Mouse (Mus musculus) liver, adult 2 months (tissue): ENCODE measurements around the gene Ncam1. TPM values are rescaled to one million over a fixed set of nuclear protein-coding genes. Genes with fewer than 3 reads are reported as not detected.

ENCODE experiments used
- DNase-seq: peaks from one replicate; pipeline ENCODE4 v3.0.0-alpha.2; 2011; ENCODE audit warnings: low read depth, low spot score; ENCODE audit errors: extremely low read depth
- H3K27ac ChIP-seq: fragments of 200-500 bp; replicated peaks from 2 replicates; pipeline ENCODE4 v1.5.1; 2012; ENCODE audit warnings: low read depth, mild to moderate bottlenecking, control low read depth, inconsistent platforms, low read length; ENCODE audit not compliant: insufficient read depth
- H3K27me3 ChIP-seq: fragments of 200-500 bp; 2 replicates; pipeline ENCODE4 v1.6.1; 2012; ENCODE audit warnings: mild to moderate bottlenecking, moderate library complexity, low read length, inconsistent platforms; ENCODE audit not compliant: control insufficient read depth, insufficient read depth
- H3K36me3 ChIP-seq: fragments of 200-500 bp; 2 replicates; pipeline ENCODE4 v1.6.1; 2012; ENCODE audit warnings: low read length, inconsistent platforms; ENCODE audit not compliant: control insufficient read depth, insufficient read depth
- H3K4me1 ChIP-seq: fragments of 200-500 bp; 2 replicates; pipeline ENCODE4 v1.6.1; 2011; ENCODE audit warnings: low read length; ENCODE audit not compliant: control insufficient read depth, insufficient read depth
- H3K4me3 ChIP-seq: fragments of 200-500 bp; 2 replicates; pipeline ENCODE4 v1.5.1; 2011; ENCODE audit warnings: low read depth, mild to moderate bottlenecking, control low read depth, low read length, moderate library complexity; ENCODE audit not compliant: insufficient read depth
- H3K79me2 ChIP-seq: fragments of 200-500 bp; 2 replicates; pipeline ENCODE4 v1.6.1; 2012; ENCODE audit warnings: inconsistent platforms, mild to moderate bottlenecking, low read length, moderate library complexity; ENCODE audit not compliant: control insufficient read depth, insufficient read depth
- H3K9ac ChIP-seq: fragments of 200-500 bp; 2 replicates; pipeline ENCODE4 v1.6.1; 2012; ENCODE audit warnings: low read depth, mild to moderate bottlenecking, control low read depth, inconsistent platforms, low read length
- CTCF ChIP-seq: fragments of 200-500 bp; IDR thresholded peaks from 2 replicates; pipeline ENCODE4 v1.5.1; 2011; ENCODE audit warnings: low read depth, low read length, control low read depth
- POLR2A ChIP-seq: fragments of 200-500 bp; IDR thresholded peaks from 2 replicates; pipeline ENCODE4 v1.6.1; 2011; ENCODE audit warnings: low read length, control low read depth; ENCODE audit not compliant: insufficient read depth; ENCODE audit errors: extremely low read depth
- WGBS: fragments of 180-500 bp; shearing (Covaris S2); methylation state at CpG from one replicate; pipeline ENCODE4 v1.1.7; 2018; 5-methylcytosine and 5-hydroxymethylcytosine counted together
- polyA plus RNA-seq: library from polyadenylated mRNA; depleted of rRNA; stranded (reverse); fragments of >200 nt; gene quantifications from 2 replicates; pipeline ENCODE4 v1.2.3, GENCODE M21; 2012
- total RNA-seq: library from RNA; depleted of rRNA; stranded (reverse); fragments of >200 nt; gene quantifications from 2 replicates; pipeline ENCODE4 v1.2.3, GENCODE M21; 2014

Ncam1 gene
- total and polyA plus RNA-seq, 2 experiments = 0.07 to 0.18 TPM

DNA sequence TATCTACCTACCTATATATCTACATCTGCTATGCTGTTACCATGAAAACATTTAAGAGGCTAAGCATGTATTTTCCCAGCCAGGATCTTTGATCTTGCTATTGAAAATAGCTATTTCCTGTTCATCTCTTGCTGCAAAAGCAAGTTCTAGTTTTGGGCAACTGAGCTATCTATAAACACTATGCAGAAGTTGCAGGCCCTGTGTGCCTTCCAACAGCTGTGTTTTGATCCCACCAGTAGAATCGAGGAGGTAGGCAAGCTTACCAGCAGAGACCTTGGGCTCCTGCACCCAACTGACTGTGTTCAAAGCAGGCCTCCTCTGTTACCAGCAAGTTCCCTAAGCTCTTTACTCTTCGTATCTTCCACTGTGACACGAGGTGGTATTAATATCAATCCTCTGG, 84.6 kb downstream of the Ncam1 start:
- H3K36me3 ChIP-seq = no peaks in the 10 kb centered on the region
- no peak overlapping the region for H3K4me3 ChIP-seq
- no peaks in the 10 kb centered on the region for H3K79me2 ChIP-seq
- H3K27me3 ChIP-seq = no peaks in the 10 kb centered on the region
- H3K4me1 ChIP-seq = no peaks in the 10 kb centered on the region
- no peak overlapping the region for H3K27ac ChIP-seq
- H3K9ac ChIP-seq = no peak overlapping the region
- 75% methylated on average over 3 of the region's 3 CpGs for WGBS
- TF ChIP-seq POLR2A = no peak
- TF ChIP-seq CTCF = no peak
- DNase-seq = no peak

DNA sequence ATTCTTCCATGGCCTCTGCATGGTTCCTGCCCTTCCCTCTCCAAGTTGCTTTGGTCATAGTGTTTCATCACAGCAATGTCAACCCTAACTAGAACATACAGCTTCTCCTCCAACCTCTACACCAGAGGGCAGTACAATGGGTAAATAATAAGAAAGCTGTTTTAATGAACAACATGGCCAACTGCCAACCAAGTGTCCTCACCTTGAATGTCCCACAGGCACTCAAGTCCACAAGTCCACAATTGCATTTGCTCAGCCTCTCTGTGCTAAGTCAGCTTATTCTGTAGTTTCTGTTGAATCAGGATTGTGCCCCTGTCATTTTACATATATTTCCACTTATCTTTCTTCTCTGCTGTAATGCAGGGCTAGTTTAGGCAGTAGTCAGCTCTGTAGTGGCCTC, 91.1 kb downstream of the Ncam1 start:
- H3K4me3 ChIP-seq = no peak overlapping the region
- DNase-seq = peak; percentile 15

GRCm38 (mm10) chr9:49704196-49704967, 94.3 kb downstream of the Ncam1 start:
- H3K36me3 ChIP-seq = no peaks in the 10 kb centered on the region
- no peak overlapping the region for H3K4me3 ChIP-seq
- no peak for DNase-seq
- H3K9ac ChIP-seq = no peak overlapping the region
- no peaks in the 10 kb centered on the region for H3K27me3 ChIP-seq
- no peak overlapping the region for H3K27ac ChIP-seq
- H3K79me2 ChIP-seq = no peaks in the 10 kb centered on the region
- 83% methylated on average over 9 of the region's 9 CpGs for WGBS
- no peak for TF ChIP-seq POLR2A
- TF ChIP-seq CTCF = no peak
- H3K4me1 ChIP-seq = no peaks in the 10 kb centered on the region

More for the DNA sequence above, 91.1 kb downstream of the Ncam1 start:
- Histone ChIP-seq H3K27ac (no peak overlapping the region), H3K36me3 (no peaks in the 10 kb centered on the region), H3K4me1 (no peaks in the 10 kb centered on the region), H3K27me3 (no peaks in the 10 kb centered on the region), H3K79me2 (no peaks in the 10 kb centered on the region), H3K9ac (no peak overlapping the region)
- TF ChIP-seq CTCF = no peak
- no peak for TF ChIP-seq POLR2A

GRCm38 (mm10) chr9:49695371-49695770, 103.4 kb downstream of the Ncam1 start:
- Histone ChIP-seq H3K4me1 (no peaks in the 10 kb centered on the region), H3K27me3 (no peaks in the 10 kb centered on the region), H3K79me2 (no peaks in the 10 kb centered on the region), H3K36me3 (no peaks in the 10 kb centered on the region), H3K27ac (no peak overlapping the region), H3K9ac (no peak overlapping the region), H3K4me3 (no peak overlapping the region)
- 87% methylated on average over 7 of the region's 7 CpGs for WGBS
- DNase-seq = no peak
- no peak for TF ChIP-seq POLR2A
- TF ChIP-seq CTCF = no peak

DNA sequence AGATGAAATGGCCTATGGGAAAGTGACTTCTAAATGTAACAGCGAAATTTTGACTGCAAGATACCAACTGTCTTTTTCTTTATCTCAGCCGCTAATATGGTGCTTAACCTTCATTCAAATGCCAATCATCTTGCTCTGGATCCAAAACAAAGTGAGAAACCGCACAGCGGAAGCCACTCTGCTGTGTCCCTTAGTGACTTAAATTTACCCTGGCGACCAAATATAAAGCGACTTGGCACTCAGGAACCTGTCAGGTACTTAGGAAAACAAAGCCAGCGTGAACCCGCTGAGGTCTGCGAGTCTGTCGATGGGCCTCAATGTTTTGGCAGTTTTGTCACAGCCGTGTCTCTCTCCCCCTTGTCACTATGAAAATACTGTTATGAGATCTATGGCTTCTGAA, 105.9 kb downstream of the Ncam1 start:
- no peak for TF ChIP-seq CTCF
- no peak for TF ChIP-seq POLR2A
- 74% methylated on average over 11 of the region's 11 CpGs for WGBS

DNA sequence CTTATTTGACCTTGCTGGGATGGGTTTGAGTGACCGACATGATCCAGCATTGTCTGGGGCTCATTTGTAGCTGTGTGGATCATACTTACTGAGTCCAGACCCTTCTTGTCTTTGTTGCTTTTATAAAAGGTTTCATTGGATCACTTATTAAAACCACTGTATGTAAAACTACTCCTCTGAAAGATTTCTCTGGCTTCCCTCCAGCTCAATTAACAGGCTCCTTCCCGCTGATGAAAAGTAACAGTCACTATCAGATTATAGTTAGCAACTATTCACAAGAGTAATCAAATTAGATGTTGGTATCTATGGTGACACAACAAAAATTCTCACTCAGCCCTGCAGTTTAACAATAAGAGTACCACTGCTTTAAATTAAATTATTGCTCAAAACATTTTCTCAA, 107.4 kb downstream of the Ncam1 start:
- H3K79me2 ChIP-seq = no peaks in the 10 kb centered on the region
- H3K4me1 ChIP-seq = no peaks in the 10 kb centered on the region
- H3K9ac ChIP-seq = no peak overlapping the region
- H3K4me3 ChIP-seq = no peak overlapping the region
- no peak for DNase-seq
- H3K36me3 ChIP-seq = no peaks in the 10 kb centered on the region
- H3K27ac ChIP-seq = no peak overlapping the region
- 60% methylated on average over 2 of the region's 2 CpGs for WGBS
- no peaks in the 10 kb centered on the region; the same call in 1 of the 2 replicates for H3K27me3 ChIP-seq
- TF ChIP-seq CTCF = no peak
- no peak for TF ChIP-seq POLR2A

More for the DNA sequence above, 105.9 kb downstream of the Ncam1 start:
- H3K27me3 ChIP-seq = no peaks in the 10 kb centered on the region
- no peak overlapping the region for H3K27ac ChIP-seq
- no peak overlapping the region for H3K4me3 ChIP-seq
- H3K9ac ChIP-seq = no peak overlapping the region
- no peak for DNase-seq
- H3K4me1 ChIP-seq = no peaks in the 10 kb centered on the region
- no peaks in the 10 kb centered on the region for H3K36me3 ChIP-seq
- H3K79me2 ChIP-seq = no peaks in the 10 kb centered on the region
